Mouse (Mus musculus): ENCODE measurements around the gene Pawr.

The Pawr gene

DNA sequence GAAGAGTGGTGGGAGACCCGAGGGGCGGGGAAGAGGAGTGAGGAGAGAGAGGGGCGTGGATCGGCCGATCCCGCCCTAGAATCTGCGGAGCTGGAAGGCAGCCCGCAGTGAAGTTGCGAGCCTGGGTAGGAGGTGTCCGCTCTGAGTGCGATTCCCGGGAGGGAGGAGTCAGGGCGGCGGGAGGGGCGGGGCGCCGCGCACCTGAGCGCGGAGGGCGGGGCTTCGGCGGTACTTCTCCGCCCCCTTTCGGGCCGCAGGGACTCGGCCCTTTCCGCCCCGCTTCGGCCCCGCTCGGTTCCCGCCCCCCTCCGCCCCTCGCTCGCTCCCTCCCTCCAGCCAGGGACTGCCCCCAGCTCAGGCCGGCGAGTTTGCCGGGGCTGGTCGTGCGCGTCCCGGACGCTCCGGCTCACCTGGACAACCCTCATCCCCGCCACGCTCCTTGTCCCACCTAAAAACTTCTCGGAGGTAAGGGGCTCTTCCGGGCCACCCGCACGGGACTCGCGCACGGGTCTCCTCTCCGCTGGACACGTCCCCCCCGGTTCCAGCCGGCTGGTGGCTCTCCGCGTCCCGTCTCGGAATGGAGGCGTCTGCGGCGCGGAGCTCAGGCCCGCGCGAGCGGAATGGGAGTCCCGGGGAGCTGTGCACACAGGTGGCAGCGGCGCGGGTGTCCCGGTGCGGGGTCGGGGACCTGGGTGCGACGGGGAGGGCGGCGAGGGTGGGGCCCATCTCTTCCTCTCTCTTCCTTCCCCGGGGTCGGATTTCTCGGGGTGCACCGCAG, at the start of gene Pawr:
Gene Pawr, plus strand, starts transcription at position 338 of the 778 bp plus-strand sequence.
- DNase-seq (ENCODE audit: low read depth in 2 of 2, low spot score in 2 of 2), result no peak

DNA sequence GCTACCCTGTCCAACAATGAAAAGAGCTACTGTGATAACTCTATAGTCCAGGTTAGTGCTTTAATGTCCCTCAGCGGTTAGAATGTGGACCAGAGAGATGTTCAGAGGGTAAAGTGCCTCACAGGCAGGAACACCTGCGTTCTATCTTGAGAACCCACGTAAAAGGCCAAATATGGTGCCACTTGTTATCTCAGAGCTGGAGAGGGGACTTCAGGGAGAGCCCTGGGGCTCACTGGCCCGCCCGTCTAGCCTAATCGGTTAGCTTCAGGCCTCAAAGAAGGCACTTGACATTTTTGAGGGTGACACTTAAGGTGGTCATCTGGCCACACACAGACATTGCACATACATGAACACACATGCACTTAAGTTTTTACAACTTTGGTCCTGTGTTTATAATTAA, 49.6 kb upstream of the Pawr start:
- no peak for DNase-seq (ENCODE audit: low read depth in 2 of 2, low spot score in 2 of 2)

DNA sequence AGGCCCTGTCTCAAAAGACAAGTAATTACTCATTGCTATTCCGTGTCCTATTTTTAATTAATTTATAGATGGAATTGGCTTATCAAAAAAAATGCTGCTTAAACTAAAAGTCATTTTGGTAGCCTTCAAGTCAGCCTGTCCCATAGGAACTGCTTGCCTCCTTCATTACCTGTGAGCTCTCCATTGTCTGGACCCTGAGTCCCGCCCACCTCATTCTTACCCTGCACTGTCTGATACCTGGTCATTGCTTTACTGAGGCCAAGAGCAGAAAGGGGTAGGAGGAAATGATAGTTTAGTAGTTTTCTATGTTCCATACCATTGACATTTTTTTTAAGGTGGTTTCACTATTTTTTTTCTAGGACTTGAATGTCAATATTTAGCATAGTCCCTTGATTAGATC, 48.5 kb upstream of the Pawr start:
- no peak for DNase-seq (ENCODE audit: low read depth in 2 of 2, low spot score in 2 of 2)

DNA sequence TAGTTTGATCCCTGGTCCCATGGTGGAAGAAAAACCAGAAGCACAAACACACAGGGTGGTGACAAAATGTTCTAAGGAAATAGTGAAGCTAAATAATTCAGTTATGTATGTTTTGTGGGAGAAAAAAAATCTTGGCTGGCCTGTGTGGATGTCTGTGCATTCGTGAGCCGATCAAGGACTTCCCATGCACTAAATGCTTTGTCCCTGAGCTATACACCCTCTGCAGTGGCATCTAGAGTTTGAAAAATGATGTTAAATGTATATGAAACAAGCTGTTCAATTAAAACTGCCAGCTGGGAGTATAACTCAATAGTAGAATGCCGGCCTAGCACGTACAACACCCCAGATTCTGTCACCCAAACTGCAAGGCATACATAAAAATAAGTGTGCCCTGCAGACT, 48.1 kb upstream of the Pawr start:
- DNase-seq (ENCODE audit: low read depth in 2 of 2, low spot score in 2 of 2), result no peak

DNA sequence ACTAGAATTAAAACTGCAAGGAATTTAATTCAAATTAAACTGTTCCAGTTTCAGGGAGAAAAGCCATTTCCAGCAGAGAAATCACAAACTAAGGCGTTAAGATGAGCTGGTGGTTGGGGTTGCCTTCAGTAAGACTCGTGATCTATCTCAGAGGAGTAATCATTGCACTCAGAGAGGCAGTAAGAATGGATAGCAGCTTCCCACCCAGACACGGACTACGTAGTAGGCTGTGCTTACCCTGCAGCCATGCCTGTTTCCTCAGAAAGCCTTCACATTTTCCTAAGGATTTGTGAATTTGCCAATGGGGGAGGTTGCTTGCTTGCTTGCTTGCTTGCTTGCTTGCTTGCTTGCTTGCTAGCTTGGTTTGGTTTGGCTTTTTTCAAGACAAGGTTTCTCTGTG, 47.5 kb upstream of the Pawr start:
- DNase-seq (ENCODE audit: low read depth in 2 of 2, low spot score in 2 of 2), result no peak

DNA sequence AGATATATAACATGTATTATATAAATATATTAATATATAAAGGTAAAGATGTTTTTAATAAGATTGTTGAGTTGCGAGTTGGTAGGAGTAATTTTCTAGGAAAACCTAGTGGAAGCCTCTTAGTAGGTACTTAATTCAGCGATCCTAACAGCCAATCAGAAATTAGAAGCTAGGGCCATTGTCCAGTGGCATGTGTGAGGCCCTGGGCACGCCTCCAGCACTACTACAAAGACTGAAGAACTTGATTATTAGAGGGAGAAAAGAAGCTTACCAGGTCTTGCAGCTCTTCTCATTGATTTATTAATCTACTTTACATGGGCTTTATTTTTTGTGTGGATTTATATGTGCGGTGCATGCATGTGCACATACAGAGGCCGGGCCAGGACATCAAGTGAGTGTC, 46.9 kb upstream of the Pawr start:
- no peak for DNase-seq (ENCODE audit: low read depth in 2 of 2, low spot score in 2 of 2)

DNA sequence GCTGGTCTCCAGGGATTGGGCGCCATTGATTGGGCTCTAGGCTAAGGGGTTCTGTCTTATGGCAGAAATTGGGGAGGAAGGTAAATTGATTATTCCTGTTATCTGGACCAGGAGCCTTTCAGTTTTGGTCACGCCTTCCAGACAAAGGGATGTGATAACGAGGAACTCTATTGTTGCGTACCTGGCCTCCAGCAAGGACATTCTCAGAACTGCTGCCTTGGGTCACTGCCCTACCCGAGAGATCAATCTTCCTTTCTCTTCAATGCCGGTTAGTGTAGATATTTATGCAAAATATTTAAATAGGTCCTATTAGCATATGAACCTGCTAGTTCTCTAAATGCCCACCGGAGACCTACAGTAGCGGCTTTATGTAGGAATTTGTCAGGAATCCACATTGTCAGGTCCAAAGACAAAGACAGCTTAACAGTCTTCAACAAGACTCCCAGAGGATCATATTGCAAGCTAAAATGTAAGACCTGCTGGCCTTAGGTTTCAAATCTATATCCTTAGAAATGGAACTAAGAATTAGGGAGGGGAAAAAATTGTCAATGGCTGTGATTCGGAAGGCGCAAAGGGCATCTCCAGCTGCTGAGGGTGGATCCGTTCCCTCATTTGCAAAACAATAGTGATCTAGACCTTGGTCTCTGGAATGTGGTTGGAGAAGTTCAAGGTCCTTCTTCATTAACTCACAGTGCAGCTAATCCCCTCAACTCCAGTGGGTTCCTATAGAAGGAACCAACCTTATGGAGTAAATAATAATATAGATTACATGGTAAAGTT, 45.1 kb upstream of the Pawr start:
- no peak for DNase-seq (ENCODE audit: low read depth in 2 of 2, low spot score in 2 of 2)

DNA sequence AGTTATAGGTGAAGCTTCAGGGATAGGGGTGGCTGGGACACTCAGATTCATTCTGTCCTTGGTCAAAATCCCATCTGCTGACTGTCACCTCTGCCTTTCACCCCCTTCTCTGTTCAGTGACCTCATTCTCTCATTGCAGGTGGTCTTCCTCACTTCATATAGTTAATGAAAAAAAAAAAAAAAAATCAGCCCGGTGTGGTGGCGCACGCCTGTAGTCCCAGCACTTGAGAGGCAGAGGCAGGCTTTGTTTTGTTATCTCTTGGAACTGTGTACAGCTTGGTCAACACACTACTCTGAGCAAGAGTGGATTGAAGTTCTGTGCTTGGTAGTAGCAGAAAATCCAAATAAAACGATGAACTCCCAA, 44.5 kb upstream of the Pawr start:
- no peak for DNase-seq (ENCODE audit: low read depth in 2 of 2, low spot score in 2 of 2)

DNA sequence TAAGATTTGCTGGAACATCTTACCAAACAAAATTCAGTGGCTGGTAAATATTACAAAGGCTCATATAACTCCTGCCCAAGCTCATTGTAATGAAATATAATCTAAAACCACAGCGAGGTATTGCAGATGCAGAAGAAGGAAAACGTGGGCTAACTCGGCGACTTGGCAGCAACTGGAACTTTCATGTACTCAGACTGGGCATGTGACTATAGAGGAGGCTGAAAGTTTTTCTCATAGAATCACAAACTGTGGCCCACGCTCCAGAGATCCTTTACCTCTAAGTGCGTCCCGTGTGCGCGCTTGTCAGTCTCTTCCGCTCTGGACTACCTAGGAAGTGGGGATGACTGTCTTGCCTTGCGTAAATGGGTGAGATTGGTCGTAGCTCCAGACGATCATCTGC, 41.9 kb upstream of the Pawr start:
- no peak for DNase-seq (ENCODE audit: low read depth in 2 of 2, low spot score in 2 of 2)

DNA sequence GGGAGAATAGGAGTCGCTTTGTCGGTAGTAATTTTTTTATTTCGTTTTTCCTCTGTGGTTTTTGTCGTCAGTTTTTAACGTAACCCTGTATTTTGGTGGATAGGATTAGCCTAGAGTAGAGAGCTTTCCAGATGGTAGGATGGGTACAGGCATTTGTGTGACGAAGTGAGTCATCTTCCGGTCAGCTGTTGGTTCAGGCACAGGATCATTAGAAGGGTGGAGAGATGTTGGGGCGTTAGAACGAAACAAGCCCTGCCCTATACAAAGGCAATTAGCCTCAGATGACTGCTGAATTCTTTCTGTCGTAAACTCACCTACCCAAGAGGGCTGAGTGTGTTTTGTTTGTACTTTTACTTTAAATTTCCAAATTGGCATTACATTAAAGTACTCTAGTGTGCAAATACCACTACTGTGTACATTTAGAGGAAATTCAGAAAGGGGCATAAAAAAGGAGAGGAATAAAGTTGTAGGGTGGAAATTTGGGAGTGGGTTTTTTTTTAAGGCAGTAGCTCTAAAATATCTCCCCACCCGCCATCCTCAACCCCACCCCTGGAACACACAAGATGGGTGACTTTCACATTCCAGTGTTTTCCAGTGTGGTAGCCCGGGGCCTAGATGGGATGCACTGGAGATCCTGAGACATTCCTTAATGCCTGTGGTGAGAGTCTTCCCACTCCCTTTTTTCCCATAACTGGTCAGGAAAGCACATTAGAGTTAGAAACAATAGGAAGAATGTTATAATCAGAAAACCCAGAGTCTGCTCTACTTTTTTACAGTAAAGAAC, 40.0 kb upstream of the Pawr start:
- DNase-seq (ENCODE audit: low read depth in 2 of 2, low spot score in 2 of 2), result no peak

DNA sequence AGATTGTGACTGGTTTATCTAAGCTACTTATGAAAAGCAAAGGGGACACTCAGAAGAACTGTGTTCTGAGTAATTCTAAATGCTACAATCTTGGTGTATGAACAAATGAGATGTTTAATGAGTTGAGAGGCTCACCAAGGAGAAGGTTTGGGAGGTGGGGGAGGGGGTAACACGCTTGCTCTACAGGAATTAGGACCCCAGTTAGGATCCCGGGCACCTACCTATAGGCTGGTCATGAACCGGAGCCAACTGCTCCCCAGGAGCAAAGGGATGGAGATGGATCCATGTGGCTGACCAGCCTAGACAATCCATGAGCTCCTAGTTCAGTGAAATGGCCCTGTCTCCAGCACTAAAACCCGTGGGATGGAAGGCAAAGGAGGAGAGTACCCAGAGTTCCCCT, 39.3 kb upstream of the Pawr start:
- no peak for DNase-seq (ENCODE audit: low read depth in 2 of 2, low spot score in 2 of 2)

DNA sequence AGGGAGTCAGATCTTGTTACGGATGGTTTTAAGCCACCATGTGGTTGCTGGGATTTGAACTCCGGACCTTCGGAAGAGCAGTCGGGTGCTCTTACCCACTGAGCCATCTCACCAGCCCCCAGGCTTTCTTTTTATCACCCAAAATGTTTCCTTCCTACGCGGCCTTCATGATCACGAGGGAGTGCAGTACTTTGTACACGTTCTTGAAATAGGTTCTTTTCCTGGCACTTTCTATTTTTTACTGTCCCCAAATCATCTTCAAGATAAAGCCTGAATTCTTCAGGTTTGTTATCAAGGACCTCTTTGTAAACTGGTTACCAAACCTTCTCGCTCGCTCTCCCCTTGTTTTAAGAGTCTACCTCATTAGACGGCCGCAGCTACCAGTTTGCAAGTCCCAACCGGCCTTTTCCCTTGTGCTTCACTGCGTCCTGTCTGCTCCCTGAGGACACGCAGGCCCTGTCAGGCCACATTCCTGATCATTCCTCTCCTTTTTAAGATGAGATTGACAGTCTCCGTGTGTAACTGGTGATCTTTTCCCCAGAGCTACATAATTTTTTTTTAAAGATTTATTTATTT, 38.2 kb upstream of the Pawr start:
- no peak for DNase-seq (ENCODE audit: low read depth in 2 of 2, low spot score in 2 of 2)

DNA sequence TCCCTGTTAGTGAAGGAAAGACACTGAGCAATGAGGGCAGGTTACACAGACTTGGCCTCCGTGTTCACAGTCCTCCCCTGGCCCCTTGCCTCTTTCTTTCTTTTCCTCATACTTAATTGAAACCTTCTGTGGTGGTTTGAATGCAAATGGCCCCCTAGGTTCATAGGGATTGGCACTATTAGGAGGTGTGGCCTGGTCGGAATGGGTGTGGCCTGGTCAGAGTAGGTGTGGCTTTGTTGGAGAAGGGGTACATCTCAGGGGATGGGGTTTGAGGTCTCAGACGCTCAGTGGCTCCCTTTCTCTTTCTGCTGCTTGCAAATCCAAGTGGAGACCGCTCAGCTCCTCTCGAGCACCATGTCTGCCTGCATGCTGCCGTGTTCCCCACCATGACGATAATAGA, 37.2 kb upstream of the Pawr start:
- no peak for DNase-seq (ENCODE audit: low read depth in 2 of 2, low spot score in 2 of 2)

DNA sequence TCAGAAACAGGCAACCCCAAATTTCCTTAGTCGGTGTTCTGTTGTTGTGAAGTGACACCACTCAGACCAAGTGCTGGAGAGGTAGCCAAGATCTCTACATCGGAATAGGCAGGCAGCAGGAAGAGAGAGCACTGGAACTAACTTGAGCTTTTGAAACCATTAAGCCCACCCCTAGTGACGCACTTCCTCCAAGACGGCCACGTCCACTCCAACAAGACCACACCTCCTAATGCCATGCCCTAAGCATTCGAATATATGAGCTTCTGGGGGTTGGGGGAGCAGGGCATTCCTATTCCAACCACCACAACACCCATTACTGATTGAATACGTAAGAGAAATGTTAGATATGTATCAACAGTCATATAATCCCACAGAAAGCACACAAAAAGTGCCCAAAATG, 35.5 kb upstream of the Pawr start:
- DNase-seq (ENCODE audit: low read depth in 2 of 2, low spot score in 2 of 2), result no peak

DNA sequence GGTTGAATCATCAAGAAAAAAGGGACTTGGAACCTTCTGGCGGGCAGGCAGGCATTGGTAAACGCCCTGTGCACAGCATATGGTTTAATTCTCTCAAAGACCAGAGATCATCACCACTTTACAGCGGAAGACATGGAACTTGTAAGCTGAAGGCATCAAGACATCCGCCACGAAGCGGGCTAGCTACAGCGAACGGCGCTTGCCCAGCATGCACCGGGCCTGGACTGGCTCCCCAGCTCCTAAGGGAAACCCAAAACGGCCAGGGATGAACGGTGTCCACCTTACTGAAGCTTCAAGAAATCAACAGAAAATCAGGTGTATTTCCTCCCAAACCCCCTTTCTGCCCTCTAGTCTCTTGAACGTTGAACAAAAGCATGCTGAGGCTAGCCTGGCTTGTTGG, 33.7 kb upstream of the Pawr start:
- no peak for DNase-seq (ENCODE audit: low read depth in 2 of 2, low spot score in 2 of 2)

DNA sequence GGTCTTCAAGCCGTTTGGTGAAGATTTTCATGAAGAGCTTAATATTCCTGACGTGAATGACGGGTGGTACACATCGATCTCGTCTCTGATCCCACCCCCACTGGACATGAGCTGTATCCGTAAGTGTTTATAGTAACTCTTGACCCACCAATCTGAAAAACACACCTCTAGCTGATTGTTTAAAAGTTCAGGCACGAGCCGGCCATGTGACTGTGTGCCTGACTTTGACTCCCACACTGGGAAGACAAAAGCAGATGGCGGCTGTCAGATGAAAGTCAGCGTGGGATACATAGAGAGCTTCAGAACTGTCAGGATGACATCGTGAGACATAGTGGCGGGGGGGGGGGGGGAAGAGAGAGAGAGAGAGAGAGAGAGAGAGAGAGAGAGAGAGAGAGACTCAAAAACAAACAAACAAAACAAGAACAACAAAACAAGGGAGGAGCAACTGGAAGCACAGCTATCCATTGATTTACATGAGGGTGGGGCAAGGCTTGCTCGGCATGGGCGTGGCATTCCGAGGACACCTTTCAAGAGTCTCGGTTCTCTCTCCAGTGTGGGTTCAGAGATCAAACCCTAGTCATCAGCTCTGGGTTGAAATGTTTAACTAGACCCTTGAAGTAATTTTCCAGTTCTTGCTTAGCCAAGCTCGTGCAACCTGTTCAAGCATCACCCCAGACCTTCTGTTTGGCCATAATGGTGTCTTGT, 32.9 kb upstream of the Pawr start:
- DNase-seq (ENCODE audit: low read depth in 2 of 2, low spot score in 2 of 2), result no peak

DNA sequence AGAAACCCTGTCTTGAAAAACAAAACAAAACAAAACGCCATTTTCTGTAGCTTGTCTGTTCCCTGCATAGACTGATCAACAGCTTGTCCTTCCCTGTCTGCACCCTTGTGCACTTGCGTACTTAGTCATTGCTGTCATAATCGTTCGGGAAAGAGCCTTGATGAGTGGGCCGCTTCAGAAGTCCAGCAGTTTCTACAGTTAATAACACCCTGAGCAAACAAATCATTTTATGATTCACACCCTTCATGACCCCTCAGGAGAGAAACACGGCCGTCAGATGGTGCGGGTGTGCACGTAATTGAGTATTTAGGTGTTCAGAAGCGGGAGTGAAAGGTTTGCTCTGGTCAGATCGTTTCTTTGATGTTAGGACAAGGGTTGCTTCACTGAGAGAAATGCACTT, 32.1 kb upstream of the Pawr start:
- no peak for DNase-seq (ENCODE audit: low read depth in 2 of 2, low spot score in 2 of 2)

DNA sequence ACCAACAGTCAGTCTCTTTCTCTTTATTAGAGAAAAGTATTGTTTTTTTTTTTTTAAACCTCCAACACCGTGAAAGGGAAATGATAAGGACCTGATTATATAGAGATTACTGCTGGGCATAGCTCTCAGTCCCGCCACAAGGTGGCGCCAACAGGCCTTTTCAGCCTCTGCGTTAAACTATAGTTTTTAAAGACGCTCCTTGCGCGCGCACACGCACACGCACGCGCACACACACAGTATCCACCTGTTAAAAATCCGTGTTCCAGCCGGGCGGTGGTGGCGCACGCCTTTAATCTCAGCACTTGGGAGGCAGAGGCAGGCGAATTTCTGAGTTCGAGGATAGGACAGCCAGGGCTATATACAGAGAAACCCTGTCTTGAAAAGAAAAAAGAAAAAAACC, 31.1 kb upstream of the Pawr start:
- peak; percentile 28 to 51 for DNase-seq (ENCODE audit: low read depth in 2 of 2, low spot score in 2 of 2)

DNA sequence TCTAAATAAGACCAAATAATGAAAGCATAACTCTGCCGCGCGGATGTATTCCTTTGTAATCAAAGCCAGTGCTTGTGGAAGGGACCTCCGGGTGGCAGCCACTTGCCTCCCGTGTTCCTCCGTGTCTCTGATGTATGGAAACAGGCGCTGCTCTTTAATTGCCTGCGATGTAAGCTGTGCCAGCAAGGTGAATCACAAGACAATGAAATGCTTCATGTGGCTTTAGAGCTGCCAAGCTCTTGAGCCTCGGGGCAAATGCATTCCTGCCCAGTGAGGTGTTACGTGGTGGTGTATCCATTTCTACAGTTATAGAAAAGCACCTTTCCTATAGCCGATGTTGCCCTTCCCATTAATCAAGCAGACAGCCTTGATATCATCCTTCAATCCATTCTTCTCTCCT, 24.1 kb upstream of the Pawr start:
- DNase-seq (ENCODE audit: low read depth in 2 of 2, low spot score in 2 of 2), result no peak

DNA sequence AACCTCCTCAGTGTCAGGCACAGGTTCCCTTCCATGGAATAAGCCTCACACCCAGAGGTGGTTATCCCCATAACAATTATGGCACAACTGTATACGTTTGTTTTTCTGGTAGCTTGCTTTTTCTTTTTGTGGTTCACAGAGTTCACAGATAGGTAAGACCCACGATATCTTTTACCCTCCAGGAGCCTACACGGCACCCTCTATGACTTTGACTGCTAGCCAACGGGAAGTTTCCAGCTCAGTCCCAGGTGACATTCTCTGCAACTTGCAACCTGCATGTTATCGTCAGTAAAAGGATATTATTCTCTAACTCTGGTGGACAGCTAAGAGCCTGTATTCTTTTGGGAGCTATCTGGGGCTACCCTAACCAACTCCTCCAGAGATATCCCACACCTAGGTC, 21.7 kb upstream of the Pawr start:
- no peak for DNase-seq (ENCODE audit: low read depth in 2 of 2, low spot score in 2 of 2)

DNA sequence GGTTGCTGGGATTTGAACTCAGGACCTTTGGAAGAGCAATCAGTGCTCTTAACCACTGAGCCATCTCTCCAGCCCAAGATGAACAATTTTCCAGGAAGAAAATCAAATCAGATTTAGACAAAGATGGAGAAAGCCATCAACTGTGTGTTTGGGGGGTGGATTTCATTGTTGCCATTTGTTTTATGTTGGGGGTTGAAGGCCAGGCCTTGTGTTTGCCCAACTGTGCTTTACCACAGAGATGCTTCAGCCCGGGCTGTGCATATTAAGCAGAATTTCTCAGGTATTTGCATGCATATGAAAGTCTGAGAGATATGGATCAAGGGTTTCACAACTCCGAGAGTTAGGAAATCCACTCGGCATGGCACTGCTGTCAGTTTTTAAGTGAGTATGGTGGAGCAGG, 20.5 kb upstream of the Pawr start:
- DNase-seq (ENCODE audit: low read depth in 2 of 2, low spot score in 2 of 2), result no peak

All from CD8-positive naive resting alpha-beta T cell, adult 2 months (primary cell).